Mouse (Mus musculus) frontal cortex, postnatal 36 days (tissue): Measurements from ENCODE around the gene Mis18a.

Experiments used
- DNase-seq, 2 experiments: peaks; one replicate each; pipeline ENCODE4 v3.0.0; 2022; ENCODE audit warnings: low spot score in 2 of 2

Mis18a gene

DNA sequence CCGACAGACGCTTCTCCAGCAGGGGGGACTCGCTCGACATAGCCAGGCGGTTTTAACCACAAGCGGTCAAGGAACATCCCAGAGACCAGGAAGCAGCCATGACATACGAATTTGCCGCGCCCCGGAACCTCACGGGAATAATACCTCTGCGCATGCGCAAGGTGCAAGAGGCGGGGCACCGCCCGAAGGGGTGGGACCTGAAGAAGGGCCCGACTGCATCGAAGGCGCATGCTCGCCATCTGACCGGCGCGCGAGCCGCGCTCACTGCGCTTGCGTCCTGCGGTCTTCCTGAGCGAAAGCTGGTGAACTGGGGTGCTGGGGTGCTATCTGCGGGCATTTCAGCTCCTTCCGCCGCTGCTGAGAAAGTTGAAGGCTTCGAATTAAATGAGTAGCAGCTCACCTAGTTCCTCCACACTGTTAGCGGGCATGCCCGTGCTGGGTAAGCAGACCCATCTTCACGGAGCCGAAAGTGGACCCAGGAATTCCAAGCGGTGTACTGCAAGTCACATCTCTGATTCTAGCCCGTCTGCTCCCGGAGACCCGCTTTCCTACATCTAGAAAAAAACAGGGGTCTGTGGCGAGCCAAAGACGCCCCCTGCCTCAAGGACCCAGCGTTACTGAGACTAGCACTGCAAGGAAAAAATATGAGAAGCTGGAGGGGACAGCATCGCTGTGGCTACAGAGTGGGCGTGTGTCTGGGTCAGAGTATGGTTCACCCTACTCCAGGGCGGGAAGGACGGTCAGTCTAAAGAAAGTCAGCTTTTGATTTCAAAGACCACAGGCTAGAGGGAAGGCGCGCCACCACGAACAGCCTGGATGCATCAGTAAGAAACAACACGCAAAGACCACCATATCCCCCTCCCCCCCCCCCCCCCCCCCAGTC lies at the start of gene Mis18a:
TSS of gene Mis18a (minus strand) at position 172 of the 883 bp plus-strand sequence.
- peak; percentile 93 to 96 for DNase-seq

DNA sequence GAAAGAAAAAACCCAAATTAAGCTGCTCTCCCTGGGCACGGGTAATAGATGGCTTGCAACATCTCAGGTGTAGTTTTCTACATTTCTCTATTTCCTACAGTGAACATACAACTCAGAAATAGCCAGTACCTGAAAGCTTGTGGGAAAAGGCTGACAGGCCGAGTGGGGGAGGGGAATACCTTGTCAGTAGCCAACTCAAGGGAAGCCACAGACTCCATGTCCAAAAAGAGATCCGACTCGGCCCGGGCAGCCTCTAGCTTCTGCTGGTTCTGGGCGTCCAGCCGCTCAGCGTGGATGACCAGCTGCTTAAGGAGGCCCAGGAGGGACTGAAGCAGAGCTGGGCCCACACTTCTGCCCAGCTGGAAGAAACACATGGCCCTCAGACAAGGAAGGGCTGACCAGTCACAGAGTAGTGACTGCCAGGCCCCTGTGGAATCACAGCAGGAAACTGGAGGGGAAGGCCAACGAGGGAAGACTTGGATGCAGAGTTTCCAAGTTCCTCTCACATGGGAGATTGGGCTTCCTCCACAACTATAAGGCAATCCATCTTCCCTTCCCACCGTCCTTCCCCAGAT lies 48.8 kb upstream of the Mis18a start:
- DNase-seq = no peak

DNA sequence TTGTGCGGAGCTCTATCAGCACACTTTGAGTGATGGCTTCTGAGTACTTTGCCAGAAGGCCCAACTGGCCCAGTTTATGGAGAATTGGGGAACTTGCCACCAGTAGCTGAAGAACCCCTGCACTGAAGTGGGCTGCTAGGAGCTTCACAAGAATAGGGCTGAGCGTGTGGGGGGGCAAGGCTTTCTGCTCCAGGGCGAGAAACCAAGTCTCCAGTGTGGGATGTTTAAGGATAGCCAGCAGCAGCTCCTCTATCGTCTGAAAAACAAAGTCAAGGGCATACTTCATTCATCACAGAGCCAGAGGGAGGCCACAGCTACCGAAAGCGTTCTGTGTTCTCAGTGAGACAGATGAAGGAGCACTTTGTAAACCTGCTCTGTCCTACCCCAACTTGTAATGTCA lies 47.4 kb upstream of the Mis18a start:
- no peak for DNase-seq

DNA sequence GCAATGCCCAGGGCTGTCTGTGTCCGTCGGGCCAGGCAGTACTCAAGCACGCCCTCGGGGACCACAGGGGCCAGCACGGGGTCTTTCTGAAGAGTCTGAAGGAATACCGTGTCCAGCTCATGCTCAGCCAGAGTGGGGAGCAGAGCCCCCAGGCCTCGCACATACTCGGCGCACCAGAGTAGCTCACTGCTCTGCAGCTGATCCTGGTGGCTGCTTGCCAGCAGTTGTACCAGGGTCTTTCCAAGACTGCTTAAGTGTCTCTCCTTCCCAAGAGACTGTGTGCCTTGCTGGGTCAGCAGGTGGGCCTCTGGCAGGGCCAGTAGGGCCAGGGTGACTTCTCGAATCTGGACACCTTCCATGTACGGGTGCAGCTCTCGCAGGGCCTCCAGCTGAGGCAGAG lies 47.0 kb upstream of the Mis18a start:
- DNase-seq = no peak

DNA sequence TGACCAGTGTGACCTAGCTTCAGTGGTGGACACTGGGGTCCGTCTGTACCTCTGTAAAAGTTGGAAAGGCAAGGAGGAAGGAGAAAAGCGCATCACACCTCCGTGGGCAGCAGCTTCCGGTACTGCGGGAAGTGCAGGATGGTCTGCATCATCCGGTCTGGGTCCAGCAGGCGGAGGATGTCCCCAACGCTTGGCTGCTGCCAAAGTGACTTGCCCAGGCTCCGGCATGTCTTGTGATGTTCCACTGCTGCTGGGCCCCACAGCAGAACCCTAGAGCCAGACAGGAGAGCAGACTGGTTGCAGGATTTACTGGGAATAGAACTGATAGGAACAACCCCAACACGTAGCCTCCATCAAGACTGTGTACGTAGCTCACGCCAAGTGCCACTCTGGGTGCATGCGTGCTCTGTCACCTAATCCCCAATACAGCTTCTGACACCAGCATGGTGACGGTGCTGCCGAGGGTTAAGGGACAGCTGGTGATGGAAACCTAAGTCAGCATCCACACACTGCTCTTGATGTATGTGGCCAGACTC lies 39.8 kb upstream of the Mis18a start:
- DNase-seq = no peak

DNA sequence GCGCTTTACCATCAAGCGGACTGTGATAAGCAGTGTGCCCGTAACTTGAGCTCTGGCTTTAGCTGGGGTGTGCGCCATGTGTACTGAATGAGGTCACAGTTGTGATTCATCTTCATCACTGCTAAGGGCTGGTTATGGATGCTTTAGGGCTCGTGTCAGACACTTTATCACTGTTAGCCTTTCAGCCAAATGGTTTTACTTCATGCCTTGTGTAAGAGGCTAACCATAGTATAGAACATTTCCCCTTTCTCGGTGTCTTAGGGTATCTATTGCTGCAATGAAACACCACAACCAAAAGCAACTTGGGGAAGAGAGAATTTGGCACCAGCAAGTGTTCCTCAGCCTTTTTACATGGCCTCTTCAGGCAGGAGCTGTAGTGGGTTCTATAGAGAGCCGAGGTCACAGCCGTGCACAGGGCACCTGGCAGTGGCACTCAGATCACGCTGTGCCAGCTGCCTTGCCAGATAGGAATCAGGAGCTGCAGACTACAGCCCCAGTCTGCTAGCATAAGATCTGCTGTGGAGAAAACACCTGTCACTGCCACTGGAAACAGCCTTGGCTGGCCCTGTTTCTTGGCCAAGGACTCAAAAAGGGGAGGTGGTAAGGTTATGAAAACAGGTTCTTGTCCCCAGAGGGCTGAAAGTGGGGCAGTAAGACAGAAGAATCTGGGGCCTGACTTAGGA lies 38.1 kb upstream of the Mis18a start:
- DNase-seq = no peak

DNA sequence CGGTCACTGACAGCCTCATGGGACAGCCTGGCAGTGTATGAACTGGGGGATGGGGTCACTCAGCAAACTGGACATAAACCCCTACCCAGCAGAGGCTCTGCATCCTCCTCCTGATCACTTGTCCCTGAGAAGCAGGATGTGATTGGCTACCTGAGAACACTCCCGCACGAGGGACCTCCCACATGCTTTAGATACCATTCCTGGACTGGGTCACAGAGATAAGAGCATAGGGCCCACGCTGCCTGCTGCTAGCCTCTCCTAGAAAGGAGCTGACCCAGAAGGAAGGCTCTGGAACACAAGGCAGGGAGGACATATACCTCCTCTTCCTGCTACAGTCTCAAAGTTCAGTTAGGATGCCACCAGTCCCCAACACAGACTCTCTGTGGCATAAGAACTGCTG lies 33.3 kb upstream of the Mis18a start:
- DNase-seq = no peak

DNA sequence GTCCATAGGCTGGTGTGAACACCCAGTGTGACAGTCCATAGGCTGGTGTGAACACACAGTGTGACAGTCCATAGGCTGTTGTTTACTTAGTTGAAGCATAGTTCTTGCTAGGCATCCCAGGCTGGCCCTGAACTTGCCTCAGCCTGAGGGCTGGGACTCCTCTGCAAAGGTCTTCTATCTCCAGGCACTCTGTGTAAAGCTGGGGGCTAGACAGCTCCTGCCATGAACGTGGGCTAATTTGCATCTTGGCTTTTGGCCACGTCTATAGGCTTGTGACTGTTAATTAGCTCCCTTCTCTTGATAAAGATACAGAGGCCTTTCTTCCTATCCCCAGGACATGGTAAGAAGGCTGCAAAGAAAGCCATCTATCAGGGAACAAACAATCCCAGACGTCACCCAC lies 32.1 kb upstream of the Mis18a start:
- no peak for DNase-seq

DNA sequence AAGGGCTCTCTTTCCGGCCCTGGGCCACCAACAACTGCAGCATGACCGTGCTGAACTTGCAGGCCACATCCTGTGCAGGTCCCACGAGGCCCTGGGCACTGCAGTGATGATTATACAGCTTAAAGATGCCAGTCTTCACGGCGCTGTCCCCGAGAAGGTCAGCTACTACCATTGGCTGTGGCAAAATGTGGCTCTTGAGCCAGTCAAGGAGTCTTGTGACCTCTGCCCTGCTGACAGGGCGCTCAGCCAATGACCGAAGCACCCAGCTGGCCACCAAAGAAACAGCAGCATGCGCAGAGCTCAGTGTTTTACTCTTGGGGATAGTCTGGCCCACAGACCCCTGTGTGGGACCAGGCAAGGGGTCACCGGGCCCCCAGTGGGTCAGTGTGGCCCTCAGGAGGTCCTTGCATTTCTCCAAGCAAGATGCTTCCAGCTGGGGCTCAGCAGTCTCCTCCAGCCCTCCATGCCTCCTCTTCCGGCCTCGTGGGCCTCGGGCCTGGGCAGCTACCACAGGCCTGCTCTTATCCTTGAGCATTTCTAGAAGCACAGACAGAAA lies 26.3 kb upstream of the Mis18a start:
- DNase-seq = no peak

DNA sequence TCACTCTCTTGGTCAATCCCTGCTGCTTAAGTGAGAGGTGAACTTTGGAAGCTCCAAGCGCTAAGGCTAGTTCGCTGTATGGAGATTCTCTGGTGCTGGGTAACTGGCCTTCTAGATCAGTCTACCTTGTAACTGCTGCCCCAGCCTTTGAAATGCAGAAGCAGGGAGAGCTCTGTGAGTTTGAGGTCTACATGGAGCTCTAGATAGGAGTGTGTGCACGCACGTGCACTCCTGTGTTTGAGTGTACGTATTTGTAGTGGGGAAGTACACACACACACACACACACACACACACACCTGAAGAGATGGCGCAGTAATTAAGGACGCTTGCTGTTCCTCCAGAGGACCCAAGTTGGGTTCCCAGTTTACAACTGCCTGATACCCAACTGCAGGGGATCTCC lies 21.0 kb upstream of the Mis18a start:
- DNase-seq = no peak

DNA sequence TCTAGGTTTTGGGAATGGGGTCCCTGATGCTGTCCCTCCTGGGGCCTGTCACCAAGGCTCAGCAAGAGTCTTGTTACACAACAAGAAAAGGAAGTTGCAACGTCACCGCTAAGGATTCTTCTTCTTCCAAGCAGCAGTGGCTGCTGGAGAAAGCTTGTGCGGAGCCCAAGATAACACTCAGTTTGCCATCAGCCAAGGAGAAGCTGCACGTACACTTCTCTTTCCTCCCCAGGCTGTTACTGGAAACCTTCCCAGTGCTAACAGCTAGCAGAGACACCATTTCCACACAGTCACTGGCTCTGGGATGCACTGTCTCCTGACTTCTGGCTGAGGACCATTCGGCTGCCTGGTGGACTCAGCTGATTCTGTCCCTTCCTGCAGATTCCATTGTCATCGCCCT lies 19.9 kb upstream of the Mis18a start:
- DNase-seq = peak; percentile 15 to 45

DNA sequence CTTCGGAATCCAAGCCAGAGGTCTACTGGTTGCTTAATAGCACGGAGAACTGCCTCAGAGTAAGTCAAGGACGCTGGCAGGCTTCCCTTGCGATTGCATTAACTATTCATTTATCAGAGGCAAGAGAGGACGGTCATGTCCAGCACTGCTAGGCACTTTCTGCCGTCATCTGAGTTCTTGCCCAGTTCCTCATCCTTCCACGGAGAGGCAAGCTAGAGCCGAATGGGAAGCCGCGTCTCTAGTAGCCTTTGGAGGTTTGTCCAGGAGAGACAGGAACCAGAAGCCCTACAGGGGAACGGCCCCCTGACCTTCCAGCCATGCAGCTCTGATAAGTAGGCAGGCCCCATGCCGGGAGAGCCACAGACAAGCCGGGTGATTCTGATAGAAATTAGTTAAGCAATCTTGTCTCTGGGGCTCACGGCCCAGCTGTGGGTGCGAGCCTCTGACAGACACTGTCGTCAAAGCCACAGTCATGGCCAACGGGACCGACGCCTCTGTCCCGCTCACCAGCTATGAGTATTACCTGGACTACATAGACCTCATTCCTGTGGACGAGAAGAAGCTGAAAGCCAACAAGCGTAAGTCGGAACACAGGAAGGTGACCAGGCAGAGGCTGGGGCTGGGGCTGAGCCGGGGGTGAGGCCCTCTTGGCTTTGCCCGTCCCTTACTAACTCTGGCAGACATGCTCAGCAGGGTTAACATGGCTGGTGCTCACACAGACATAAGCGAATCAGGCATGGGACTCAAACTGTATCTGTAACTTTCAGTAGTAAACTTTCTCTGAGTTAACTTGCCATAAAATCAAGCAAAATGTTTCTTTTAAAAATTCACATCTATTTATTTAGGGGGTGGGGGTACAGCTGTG lies 11.1 kb upstream of the Mis18a start, which contains the start of gene Mrap:
TSS of gene Mrap (plus strand) at position 116 of the 865 bp plus-strand sequence.
- no peak for DNase-seq

DNA sequence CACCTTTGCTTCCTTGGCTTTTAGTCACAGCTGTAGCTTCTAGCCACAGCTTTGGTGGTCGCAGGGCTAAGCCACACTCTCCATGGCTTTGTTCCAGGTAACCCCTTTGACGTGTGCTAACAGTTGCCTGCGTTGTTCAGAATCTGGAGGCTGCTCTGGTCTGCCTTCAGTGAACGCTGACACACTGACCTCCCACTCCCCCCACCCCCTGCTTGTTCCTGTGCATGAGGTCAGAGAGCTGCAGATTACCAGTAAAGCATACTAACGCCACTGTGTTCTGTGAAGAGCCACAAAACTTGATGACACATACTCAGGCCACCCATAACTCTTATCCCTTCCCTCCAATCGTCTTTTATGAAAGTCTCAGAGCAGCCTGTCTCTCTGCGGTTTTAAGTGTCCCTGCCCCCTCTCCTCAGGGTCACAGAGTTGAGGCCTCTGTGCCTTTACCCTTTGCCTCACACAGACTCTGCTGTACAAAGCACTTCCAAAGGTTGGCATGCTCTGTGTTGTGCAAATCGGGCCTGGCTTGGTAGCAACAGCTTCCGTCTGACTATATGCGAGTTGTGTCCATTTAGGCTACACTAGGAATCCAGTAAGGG lies 9.6 kb upstream of the Mis18a start:
- DNase-seq = no peak

DNA sequence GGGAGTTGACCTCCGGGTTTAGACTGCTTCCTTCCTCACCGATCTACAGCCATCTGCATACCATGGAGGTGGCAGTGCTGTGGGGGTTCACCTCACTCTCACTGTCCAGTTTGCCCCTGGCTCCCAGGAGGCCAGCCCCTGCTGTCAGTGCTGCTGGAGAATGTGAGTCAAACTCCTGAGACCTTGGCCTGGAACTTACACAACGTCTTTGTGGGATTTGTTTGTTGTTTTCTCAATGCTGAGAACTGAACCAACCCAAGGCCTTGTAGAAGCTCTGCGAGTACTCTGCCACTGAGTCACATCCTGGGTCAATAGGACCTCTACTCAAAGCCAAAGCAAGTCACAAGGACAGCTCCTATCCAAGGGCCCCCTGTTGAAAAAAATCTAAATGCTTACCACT lies 8.4 kb upstream of the Mis18a start:
- DNase-seq = no peak

DNA sequence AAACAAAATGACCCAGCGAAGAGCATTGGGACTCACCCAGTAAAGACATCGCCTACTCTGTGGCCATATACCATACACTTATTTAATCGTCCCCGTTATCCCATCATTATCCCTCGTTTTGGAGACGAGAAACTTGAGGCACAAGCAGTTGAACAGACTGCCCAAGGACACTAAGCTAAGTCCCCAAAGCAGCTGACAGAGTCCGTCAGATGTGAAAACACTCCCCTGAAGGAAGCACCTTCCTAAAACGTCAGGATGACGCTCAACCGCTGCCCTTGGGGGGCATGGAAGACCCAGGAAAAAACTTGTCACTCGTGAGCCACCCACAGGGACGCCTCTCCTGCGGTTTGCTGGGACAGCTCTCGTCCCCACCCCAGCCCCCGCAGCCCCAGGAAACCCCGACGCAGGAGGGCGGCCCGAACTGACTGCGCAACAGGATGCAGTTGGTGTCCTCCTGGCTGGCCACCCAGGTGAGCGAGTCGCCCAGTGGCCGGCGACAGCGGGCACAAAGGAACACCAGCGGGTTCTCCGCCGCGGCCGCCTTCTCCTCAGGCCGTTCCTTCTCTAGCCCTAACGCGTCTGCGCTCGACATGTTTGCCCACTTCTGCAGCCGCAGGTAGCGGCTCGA lies 490 bp downstream of the Mis18a start:
- no peak for DNase-seq

DNA sequence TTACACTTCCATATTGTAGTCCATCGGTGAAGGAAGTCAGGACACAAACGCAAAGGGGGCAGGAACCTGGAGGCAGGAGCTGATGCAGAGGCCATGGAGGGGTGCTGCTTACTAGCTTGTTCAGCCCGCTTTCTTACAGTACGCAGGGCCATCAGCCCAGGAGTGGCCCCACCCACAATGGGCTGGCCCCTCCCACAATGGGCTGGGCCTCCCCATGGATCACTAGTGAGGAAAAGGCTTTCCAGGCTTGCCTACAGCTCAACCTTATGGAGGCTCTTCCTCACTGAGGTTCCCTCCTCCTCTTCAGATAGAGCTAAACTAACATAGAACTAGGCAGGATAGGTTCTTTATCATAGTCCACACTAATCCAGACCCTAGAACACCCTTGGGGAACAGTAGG lies 3.2 kb downstream of the Mis18a start:
- DNase-seq = no peak

DNA sequence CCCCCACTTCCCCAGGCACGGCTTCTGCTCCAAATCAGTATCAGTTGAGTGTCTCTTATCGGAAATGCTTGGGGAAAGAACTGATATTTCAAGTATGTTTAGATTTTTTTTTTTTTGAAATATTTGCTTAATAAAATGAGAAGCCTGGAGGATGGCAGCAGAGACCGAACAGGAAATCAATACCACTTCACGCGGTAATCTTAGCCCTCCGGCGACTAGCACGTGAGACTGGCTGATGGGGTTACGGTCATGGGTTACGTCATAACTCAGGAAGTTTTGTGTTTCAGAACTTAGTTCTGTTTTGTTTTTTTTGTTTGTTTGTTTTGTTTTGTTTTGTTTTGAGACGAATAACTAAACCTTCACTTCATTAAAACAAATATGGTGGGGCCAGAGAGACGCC lies 16.9 kb downstream of the Mis18a start:
- no peak for DNase-seq

DNA sequence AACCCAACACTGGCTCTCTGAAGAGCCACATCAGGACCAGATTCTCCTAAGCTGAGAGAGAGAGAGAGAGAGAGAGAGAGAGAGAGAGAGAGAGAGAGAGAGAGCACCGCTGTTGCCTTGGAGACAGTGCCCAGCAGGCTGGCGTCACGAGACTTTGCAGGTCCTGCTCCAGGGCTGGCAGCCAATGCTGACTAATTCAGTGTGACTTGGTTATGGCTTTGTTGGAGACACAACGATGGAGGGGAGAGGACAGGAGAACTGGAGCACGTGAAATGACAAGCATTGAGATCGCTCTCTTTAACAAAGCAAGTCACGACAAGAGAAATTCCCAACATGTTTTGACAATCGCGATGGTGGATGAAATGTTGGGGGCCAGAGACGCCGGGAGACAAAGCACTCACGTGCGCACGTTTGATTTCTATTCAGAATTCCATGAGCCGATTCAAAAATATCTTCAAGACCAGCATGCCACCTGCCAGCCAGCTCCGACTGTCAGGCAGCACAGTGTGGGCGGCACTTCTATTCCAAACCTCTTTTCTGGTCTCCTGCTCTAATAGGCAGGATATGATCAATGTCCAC lies 17.4 kb downstream of the Mis18a start:
- DNase-seq = peak; percentile 71 to 89

DNA sequence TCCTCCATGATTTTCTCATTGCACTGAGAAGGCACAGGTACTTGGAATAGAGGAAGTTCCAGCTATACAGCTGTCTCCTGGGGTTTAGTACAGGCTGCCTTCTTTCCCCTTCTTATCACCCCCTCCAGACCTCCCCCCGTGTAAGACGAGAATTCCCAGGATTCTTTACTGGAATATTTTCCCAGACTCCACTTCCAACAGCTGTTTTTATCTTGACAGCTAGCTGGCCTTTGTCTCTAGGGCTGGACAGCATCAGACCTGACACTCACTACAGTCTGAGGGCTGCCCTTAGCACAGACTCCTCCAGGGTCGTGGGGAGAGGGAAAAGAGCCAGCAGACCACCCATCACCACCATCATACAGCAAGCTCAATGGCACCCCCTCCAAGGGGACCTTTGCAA lies 20.9 kb downstream of the Mis18a start:
- no peak for DNase-seq
